Mouse (Mus musculus): ENCODE measurements at regions not wholly inside any gene's neighbourhood (a gene's known extent, or its start where the extent isn't known, plus 50 kb on each side); places are given as distances from the start of the nearest gene placed in this dataset.

DNA sequence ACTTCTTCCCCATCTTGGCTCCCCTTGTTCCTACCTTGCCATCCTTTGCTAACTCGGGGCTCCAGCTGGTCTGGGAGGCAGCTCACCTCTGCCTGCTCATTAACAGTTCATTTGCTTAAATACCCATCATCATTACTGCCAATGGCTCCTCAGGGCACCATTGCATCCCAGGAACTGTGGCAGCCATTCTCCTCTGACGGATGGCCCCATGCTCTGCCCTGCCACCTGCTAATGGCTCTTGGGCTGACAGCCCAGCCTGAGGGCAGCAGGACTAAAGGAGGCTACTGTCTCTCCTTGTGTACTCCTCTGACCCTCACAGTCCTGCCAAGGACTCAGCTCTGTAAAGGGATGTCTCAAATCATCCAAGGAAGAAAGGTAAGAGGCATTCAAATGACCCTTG is 398.7 kb downstream of the Insc start:
- WGBS (ENCODE audit: insufficient replicate concordance) = 54% methylated on average over 2 of the region's 2 CpGs
- no peak for ATAC-seq
- H3K27me3 ChIP-seq (replicated peaks) = no peaks in the 10 kb centered on the region
- no peak overlapping the region for H3K9ac ChIP-seq
- H3K9me3 ChIP-seq (replicated peaks) = no peaks in the 10 kb centered on the region
- no peak overlapping the region for H3K4me2 ChIP-seq
- H3K36me3 ChIP-seq = no peaks in the 10 kb centered on the region
- no peak overlapping the region for H3K27ac ChIP-seq
- H3K4me1 ChIP-seq = no peaks in the 10 kb centered on the region
- H3K4me3 ChIP-seq = no peak overlapping the region

DNA sequence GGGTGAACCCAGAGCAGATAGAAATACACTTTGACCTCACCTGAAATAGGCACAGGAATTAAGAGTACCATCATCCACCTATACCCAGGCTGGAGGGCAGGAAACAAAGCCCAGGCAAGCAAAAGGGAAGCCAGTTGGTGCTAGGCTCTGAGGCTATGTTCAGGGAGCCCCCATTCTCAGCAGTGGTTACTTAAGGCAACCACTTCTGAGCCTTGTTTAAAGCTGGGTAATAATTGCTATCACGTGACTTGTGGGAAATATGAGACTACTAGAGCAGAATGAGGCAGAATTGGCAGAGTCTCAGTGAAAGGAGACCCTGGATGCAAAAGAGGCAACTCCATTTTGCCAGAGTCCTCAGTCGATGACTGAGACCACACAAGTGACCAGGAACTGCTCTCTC is 401.5 kb downstream of the Insc start:
- Histone ChIP-seq H3K4me3 (no peak overlapping the region), H3K4me1 (no peaks in the 10 kb centered on the region), H3K9me3 (replicated peaks) (no peaks in the 10 kb centered on the region), H3K9ac (no peak overlapping the region), H3K27me3 (replicated peaks) (no peaks in the 10 kb centered on the region), H3K27ac (no peak overlapping the region), H3K4me2 (no peak overlapping the region), H3K36me3 (no peaks in the 10 kb centered on the region)
- 49% methylated on average over 2 of the region's 2 CpGs for WGBS (ENCODE audit: insufficient replicate concordance)
- no peak for ATAC-seq

DNA sequence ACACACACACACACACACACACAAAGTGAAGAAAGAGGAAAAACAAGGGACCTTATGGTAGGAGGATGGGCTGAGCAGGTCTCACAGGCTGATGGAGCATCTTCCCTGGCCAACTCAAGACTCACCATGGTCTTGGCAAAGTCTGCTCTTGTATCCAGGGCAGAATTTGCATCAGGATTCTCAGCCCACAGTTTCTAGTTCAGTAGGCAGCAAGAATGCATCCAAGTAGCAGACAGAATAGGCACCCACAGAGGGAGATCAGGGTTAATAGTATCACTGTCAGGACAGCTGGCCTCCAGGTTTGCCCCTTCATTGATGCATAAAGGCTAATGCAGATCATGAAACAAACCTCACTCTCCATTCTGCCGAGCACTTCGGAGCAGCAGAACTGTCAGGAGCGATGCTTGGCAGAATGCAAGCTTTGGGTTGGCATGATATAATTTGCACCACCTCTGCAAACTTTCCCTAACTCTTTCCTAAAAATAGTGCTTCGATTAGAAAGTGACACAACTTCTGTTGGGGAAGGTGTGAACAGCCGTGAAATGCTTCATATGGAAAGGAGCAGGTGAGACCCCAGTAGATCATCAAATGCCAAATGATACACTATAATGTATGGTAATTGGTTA is 404.0 kb downstream of the Insc start:
- H3K9me3 ChIP-seq (replicated peaks) = no peaks in the 10 kb centered on the region
- no peak overlapping the region for H3K27ac ChIP-seq
- H3K36me3 ChIP-seq = no peaks in the 10 kb centered on the region
- no peaks in the 10 kb centered on the region for H3K4me1 ChIP-seq
- WGBS (ENCODE audit: insufficient replicate concordance) = 69% methylated on average over 5 of the region's 5 CpGs
- ATAC-seq = no peak
- no peak overlapping the region for H3K9ac ChIP-seq
- no peak overlapping the region for H3K4me3 ChIP-seq
- H3K27me3 ChIP-seq (replicated peaks) = no peaks in the 10 kb centered on the region
- no peak overlapping the region for H3K4me2 ChIP-seq

DNA sequence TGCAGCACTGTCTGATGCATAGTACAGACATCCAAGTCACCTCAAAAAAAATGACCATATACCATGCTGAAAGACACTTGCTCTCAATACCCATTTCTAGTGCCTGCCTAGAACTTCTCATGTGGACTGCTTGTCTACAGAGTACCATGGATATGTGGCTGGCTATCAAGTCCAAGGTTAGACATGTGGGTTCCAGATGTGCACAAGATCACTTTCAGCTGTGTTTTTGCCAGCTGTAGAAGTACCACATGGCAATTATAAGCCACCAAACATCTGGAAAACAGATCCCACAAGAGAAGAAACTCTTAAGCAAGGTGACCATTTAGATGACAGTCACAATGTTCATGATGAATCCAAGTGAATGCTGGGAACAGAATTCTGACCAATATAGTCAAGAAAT is 409.8 kb downstream of the Insc start:
- Histone ChIP-seq H3K27me3 (replicated peaks) (no peaks in the 10 kb centered on the region), H3K4me2 (no peak overlapping the region), H3K9me3 (replicated peaks) (no peaks in the 10 kb centered on the region), H3K4me3 (no peak overlapping the region), H3K9ac (no peak overlapping the region), H3K27ac (no peak overlapping the region), H3K4me1 (no peaks in the 10 kb centered on the region), H3K36me3 (no peaks in the 10 kb centered on the region)
- no peak for ATAC-seq

DNA sequence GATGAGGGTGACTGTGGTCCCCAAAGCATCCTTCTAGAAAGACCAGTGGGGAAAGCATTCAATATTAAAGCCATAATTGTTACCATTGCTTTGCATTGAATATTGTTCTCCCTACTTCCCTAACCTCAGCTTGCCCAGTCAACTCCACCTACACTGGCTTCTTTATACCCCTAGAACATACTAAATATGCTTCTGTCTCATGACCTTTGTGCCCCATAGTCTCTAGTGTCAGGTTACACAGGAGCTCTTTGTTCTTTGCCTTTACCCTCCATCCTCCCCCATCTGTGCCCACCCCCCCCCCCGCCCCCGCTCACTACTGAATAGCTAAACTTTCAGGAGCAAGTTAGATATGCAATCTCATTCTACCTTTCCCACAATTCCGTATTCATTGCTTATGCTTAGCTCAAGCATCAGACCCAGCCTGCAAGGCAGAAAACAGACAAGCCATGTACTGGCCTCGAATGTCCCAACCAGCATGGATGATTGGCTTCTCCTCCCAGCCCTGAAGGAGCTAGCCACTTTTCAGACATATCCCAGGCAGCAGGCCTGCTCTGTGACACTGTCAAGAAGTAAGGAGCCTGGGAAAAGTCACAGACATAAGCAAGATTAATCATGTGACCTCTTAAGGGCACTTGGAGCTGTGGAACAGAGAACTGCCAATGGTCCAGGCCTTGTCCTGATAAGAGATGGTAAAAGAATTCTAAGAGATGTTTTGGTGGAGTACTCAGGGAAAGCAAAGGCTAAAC is 410.4 kb downstream of the Insc start:
- Histone ChIP-seq H3K27ac (no peak overlapping the region), H3K9me3 (replicated peaks) (no peaks in the 10 kb centered on the region), H3K36me3 (no peaks in the 10 kb centered on the region), H3K4me2 (no peak overlapping the region), H3K9ac (no peak overlapping the region), H3K4me3 (no peak overlapping the region), H3K27me3 (replicated peaks) (no peaks in the 10 kb centered on the region), H3K4me1 (no peaks in the 10 kb centered on the region)
- ATAC-seq = no peak
- WGBS (ENCODE audit: insufficient replicate concordance) = 58% methylated on average over 4 of the region's 4 CpGs

DNA sequence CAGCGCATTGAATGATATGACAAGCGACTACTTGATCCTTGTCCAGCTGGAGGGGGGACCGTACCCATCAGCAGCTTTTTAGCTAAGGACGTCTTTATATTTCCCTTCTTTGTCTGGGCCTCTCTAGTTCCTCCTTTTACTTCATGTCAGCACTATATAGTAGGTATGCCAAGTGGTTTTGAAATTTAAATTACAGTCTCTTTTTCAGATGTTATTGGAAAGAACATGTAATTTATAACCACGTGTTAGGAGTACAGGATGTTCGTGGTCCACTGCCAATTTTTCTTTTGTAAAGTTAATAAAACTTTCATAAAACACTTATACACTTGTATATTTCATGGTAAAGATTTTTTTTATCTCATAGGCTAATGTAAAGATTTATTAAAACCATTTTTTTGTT is 426.5 kb downstream of the Insc start:
- H3K9ac ChIP-seq = no peak overlapping the region
- WGBS (ENCODE audit: insufficient replicate concordance) = 51% methylated on average over 6 of the region's 6 CpGs
- ATAC-seq = no peak

DNA sequence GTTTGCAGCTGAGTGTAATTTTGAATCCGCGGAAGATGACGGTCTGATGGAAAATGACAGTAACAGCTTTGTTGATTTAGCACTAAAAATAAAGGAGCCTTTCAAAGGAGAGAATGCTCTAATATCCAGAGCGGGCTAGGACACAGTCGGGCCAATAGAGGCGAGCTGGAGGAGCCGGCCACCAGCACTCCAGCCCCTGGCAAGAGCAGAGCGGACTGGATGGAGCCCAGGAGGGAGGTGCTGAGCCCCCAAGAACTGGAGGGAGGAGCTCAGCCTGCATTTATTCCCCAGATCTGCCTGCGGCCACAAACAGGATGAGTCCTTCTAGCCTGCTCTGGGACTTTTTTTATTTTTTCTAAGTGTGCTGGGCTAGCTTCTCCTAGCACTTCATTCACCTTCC is 426.9 kb downstream of the Insc start:
- Histone ChIP-seq H3K4me2 (no peak overlapping the region), H3K27ac (no peak overlapping the region), H3K9ac (no peak overlapping the region), H3K9me3 (replicated peaks) (no peaks in the 10 kb centered on the region), H3K36me3 (no peaks in the 10 kb centered on the region), H3K4me1 (no peaks in the 10 kb centered on the region), H3K27me3 (replicated peaks) (no peaks in the 10 kb centered on the region), H3K4me3 (no peak overlapping the region)
- no peak for ATAC-seq
- WGBS (ENCODE audit: insufficient replicate concordance) = 55% methylated on average over 9 of the region's 9 CpGs

More for the DNA sequence above, 426.5 kb downstream of the Insc start:
- no peaks in the 10 kb centered on the region for H3K36me3 ChIP-seq
- H3K27me3 ChIP-seq (replicated peaks) = no peaks in the 10 kb centered on the region
- no peak overlapping the region for H3K4me3 ChIP-seq
- no peaks in the 10 kb centered on the region for H3K4me1 ChIP-seq
- no peak overlapping the region for H3K27ac ChIP-seq
- no peaks in the 10 kb centered on the region for H3K9me3 ChIP-seq (replicated peaks)
- no peak overlapping the region for H3K4me2 ChIP-seq

DNA sequence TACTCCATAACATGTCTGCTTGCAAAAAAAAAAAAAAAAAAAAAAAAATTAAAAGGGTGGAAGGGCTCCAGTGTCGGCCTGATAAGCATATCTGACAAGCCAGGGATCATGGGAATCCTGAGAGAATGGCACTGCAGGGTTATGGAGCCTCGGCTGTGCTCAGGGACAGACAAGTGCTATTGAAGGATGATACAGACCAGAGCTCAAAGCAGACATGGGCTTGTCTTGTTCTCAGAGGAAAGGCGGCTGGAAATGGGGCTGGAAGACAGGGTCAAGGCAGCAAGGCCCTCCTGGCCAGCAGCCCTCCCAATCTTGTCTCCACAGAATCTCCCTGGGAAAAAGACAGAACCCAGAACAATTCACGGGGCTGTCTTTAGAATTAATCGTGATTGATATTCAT is 449.0 kb downstream of the Insc start:
- no peak overlapping the region for H3K9ac ChIP-seq
- no peaks in the 10 kb centered on the region for H3K36me3 ChIP-seq
- WGBS (ENCODE audit: insufficient replicate concordance) = 45% methylated on average over 5 of the region's 5 CpGs
- H3K9me3 ChIP-seq (replicated peaks) = no peaks in the 10 kb centered on the region
- no peak overlapping the region for H3K27ac ChIP-seq
- H3K4me2 ChIP-seq = no peak overlapping the region
- H3K4me1 ChIP-seq = no peaks in the 10 kb centered on the region
- H3K27me3 ChIP-seq (replicated peaks) = 0 out of 2 replicates have a peak, but pooled peaks cover 7% of the 10 kb centered on the region
- H3K4me3 ChIP-seq = no peak overlapping the region
- no peak for ATAC-seq

DNA sequence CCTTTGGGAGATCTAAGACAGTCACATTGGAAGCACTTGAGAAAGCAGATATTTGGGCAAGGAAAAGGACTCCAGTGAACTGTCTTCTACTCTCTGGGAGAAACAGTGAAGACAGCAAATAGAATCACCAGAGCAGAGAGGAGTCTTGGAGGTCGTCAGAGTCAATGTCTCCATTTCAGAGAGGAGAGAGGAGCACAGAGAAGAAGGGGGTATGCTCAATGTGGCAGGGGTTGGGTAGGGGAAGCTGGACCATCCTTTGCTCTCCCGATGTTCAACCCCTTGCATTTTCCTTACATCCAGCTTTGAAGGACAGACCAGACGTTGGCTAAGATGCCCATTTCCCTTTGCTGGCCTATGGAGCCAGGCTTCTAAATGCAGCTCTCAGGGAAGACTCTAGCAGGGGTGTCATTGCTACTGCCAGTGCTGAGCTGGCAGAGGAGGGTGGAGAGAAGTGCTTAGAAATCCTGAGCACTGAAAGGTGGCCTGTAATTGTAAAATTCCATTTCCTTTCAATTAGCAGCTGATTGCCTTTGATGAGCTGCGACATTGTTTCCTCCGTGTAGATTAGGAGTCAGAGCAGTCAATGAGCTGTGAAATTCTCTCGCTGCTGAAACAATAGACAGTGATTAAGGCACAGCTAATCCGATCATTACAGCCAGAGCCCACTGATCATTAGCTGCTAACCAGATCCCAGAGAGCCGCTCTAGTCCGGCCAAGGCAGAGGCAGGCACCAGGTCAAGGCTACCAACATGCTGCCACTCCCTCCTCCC is 449.7 kb downstream of the Insc start:
- H3K9ac ChIP-seq = no peak overlapping the region
- H3K27ac ChIP-seq = no peak overlapping the region
- WGBS (ENCODE audit: insufficient replicate concordance) = 16% methylated on average over 9 of the region's 9 CpGs
- H3K4me1 ChIP-seq = no peaks in the 10 kb centered on the region
- H3K9me3 ChIP-seq (replicated peaks) = no peaks in the 10 kb centered on the region
- ATAC-seq = no peak
- no peak overlapping the region for H3K4me3 ChIP-seq
- H3K4me2 ChIP-seq = no peak overlapping the region
- no peaks in the 10 kb centered on the region for H3K36me3 ChIP-seq
- H3K27me3 ChIP-seq (replicated peaks) = 0 out of 2 replicates have a peak, but pooled peaks cover 7% of the 10 kb centered on the region

DNA sequence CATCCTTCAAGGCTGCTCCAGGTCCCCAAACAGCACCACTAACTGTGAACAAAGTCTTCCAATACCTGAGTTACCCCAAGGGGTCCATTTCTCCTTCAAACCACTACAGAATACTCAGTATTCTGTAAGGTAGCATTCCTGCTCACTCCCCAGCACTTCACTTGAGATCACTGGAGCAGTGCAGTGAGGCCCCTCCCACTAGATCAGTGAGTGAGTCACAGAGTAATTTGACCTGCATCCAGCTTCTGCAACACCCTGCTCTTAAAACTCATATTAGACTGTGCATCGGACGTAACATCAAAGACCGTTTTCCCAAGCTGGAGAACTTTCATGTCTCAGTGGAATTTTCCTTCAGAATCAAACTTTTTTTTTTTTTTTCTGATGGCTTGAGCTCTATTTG is 461.4 kb downstream of the Insc start:
- Histone ChIP-seq H3K4me3 (no peak overlapping the region), H3K27me3 (replicated peaks) (no peaks in the 10 kb centered on the region), H3K27ac (no peak overlapping the region), H3K4me2 (no peak overlapping the region), H3K9me3 (replicated peaks) (no peaks in the 10 kb centered on the region), H3K4me1 (no peaks in the 10 kb centered on the region), H3K9ac (no peak overlapping the region), H3K36me3 (no peaks in the 10 kb centered on the region)
- WGBS (ENCODE audit: insufficient replicate concordance) = 71% methylated on average over 3 of the region's 3 CpGs
- ATAC-seq = no peak

DNA sequence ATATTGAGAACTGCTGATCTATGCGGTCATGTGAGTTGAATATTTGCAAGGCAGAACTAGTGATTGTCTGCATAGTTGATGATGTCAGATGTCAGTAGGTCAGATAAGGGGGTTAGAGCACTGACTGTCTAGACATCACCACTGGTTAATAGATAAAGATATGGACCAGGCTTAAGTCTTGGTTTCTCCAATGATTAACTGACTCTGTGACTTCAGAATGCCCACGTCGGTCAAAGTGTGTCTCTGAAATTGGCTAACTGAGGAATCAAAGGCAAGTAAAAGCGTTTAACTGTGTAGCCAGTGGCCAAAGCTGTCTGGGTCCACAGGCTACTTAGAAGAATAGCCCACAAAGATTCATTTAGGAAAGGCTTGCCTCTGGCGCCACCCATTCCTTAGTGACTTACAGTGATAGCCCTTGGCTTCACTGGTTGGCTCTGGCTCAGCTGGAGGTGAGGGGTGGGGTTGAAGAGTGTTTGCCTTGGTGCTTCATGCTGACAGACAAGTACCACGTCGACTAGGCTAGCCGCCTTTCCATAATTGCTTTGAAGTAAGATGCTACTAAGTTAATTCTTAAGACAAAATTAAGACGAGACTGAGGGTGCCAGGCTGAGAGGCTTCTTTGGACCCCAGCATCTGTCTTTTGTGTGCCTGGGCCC is 463.1 kb downstream of the Insc start:
- no peak overlapping the region for H3K27ac ChIP-seq
- no peaks in the 10 kb centered on the region for H3K9me3 ChIP-seq (replicated peaks)
- no peak overlapping the region for H3K4me2 ChIP-seq
- no peak overlapping the region for H3K9ac ChIP-seq
- H3K36me3 ChIP-seq = no peaks in the 10 kb centered on the region
- H3K4me1 ChIP-seq = no peaks in the 10 kb centered on the region
- H3K4me3 ChIP-seq = no peak overlapping the region
- no peaks in the 10 kb centered on the region for H3K27me3 ChIP-seq (replicated peaks)
- WGBS (ENCODE audit: insufficient replicate concordance) = 45% methylated on average over 9 of the region's 9 CpGs
- ATAC-seq = no peak

DNA sequence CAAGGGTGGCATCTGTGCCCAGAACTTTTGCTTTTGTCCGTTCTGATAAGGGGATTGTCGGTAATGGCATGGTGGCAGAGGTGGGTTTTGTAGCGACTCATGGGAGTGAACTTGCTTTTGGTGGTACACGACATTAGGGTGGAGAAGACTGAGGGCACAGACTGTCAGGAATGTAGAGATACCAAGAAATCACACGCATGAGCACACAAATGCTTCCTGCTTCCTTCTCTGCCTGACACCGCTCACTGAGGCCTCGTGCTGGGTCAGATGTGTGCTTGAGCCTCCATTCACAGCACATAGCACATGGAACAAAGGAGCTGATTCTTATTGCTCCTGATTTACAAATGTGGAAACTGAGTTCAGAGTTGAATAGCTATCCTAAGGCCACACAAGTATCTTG is 465.3 kb downstream of the Insc start:
- H3K4me2 ChIP-seq = no peak overlapping the region
- WGBS (ENCODE audit: insufficient replicate concordance) = 54% methylated on average over 7 of the region's 7 CpGs
- ATAC-seq = no peak

More for the DNA sequence above, 465.3 kb downstream of the Insc start:
- Histone ChIP-seq H3K4me3 (no peak overlapping the region), H3K9me3 (replicated peaks) (no peaks in the 10 kb centered on the region), H3K36me3 (no peaks in the 10 kb centered on the region), H3K9ac (no peak overlapping the region), H3K27me3 (replicated peaks) (no peaks in the 10 kb centered on the region), H3K27ac (no peak overlapping the region), H3K4me1 (no peaks in the 10 kb centered on the region)
